Mouse (Mus musculus): ENCODE results near the gene Tmie. TPM values are rescaled to one million over a fixed set of nuclear protein-coding genes. Genes with fewer than 3 reads are reported as not detected.

Tmie gene
- polyA plus RNA-seq, 2 experiments: 0.52 to 0.85 TPM

DNA sequence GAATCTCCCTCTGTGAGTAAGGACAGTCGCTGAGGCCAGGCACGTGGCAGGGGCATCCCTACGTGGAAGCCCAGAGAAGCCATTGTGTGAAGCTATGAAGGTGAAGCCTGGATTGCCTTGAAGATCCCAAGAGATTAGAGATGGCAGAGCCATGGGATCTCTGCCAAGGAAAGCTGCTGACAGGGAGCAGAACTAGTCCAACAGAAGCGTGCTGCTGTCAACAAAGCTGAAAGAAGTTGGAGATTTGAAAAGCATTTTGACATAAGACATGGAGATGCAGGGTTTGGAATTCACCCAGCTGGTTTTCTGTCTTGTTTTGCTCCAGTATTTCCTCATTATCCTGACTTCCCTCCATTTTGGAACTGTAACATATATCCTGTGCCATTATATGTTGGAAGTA, 22.4 kb upstream of the Tmie start:
- ATAC-seq (ENCODE audit: low FRiP score, low read depth): no peak
- Histone ChIP-seq H3K4me2 (replicated peaks; ENCODE audit: low read depth, low read length, severe bottlenecking) (no peak overlapping the region), H3K9me3 (ENCODE audit: control insufficient read depth, low read length) (no peaks in the 10 kb centered on the region), H3K36me3 (ENCODE audit: control insufficient read depth, insufficient read depth, low read length) (no peaks in the 10 kb centered on the region), H3K27ac (replicated peaks; ENCODE audit: low read depth, low read length) (no peak overlapping the region), H3K9ac (ENCODE audit: low read depth, low read length, severe bottlenecking) (no peak overlapping the region), H3K4me3 (replicated peaks; ENCODE audit: low read length) (no peak overlapping the region), H3K27me3 (ENCODE audit: control insufficient read depth, insufficient read depth, low read length) (no peaks in the 10 kb centered on the region), H3K4me1 (ENCODE audit: control insufficient read depth, insufficient read depth, low read length) (no peaks in the 10 kb centered on the region)
- no peak for DNase-seq (ENCODE audit: low spot score)
- TF ChIP-seq POLR2A (IDR thresholded peaks at IDR 0.05; ENCODE audit: borderline replicate concordance, extremely low read depth, insufficient read depth, insufficient read length): no peak
- 91% methylated on average over 4 of the region's 4 CpGs for WGBS

DNA sequence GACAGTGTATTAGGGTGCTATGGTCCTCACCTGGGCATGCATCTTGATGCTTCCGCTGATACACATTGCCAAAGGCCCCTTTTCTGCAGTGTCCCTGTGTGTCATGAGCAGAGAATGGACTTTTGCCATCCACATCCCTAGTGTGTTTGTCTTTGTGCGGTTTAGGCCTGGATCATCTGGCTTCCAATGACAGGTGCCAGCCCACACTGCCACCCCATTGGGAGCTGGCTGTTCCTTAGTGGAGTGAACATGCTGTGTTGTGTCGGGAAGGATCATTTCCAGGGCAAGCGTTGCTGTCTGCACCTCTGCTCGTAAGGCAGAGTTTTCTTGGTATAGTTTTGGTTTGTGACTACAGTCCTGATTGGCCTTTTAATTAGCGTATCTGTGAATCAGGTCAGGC, 21.3 kb upstream of the Tmie start:
- no peak overlapping the region for H3K27ac ChIP-seq (replicated peaks; ENCODE audit: low read depth, low read length)
- no peaks in the 10 kb centered on the region for H3K4me1 ChIP-seq (ENCODE audit: control insufficient read depth, insufficient read depth, low read length)
- no peak overlapping the region for H3K4me3 ChIP-seq (replicated peaks; ENCODE audit: low read length)
- no peak for ATAC-seq (ENCODE audit: low FRiP score, low read depth)
- no peaks in the 10 kb centered on the region for H3K9me3 ChIP-seq (ENCODE audit: control insufficient read depth, low read length)
- no peaks in the 10 kb centered on the region for H3K36me3 ChIP-seq (ENCODE audit: control insufficient read depth, insufficient read depth, low read length)
- 87% methylated on average over 6 of the region's 6 CpGs for WGBS
- no peak for DNase-seq (ENCODE audit: low spot score)
- H3K27me3 ChIP-seq (ENCODE audit: control insufficient read depth, insufficient read depth, low read length): no peaks in the 10 kb centered on the region
- no peak for TF ChIP-seq POLR2A (IDR thresholded peaks at IDR 0.05; ENCODE audit: borderline replicate concordance, extremely low read depth, insufficient read depth, insufficient read length)
- H3K4me2 ChIP-seq (replicated peaks; ENCODE audit: low read depth, low read length, severe bottlenecking): no peak overlapping the region
- H3K9ac ChIP-seq (ENCODE audit: low read depth, low read length, severe bottlenecking): no peak overlapping the region

DNA sequence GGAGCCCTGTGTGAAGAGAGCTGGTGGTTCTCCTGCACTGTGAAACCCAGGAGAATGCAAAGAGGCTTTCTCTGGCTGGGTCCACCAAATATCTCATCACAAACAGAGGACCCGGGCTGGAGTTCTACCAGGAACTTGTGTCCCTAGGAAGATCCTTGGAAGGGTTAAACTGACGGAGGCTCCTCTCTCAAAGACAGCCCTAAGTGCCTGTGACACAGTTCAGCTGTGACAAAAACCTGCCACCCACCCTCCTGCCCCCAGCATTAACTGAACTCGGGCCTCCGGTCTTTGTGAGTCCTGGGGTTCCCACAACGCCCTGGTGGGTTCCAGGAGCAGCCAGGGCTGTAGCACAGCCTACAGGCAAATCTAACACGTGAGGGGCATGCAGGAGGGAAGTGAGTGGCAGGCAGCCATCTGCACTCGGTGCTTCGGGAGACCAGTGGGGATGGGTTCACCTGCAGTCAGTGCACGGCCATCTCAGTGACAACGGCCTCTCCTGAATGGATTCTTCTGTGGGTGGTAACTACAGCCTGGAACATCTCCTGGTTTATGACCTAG, 19.6 kb upstream of the Tmie start:
- no peaks in the 10 kb centered on the region for H3K27me3 ChIP-seq (ENCODE audit: control insufficient read depth, insufficient read depth, low read length)
- DNase-seq (ENCODE audit: low spot score): no peak
- no peaks in the 10 kb centered on the region for H3K4me1 ChIP-seq (ENCODE audit: control insufficient read depth, insufficient read depth, low read length)
- H3K9ac ChIP-seq (ENCODE audit: low read depth, low read length, severe bottlenecking): no peak overlapping the region
- no peak for ATAC-seq (ENCODE audit: low FRiP score, low read depth)
- no peak overlapping the region for H3K27ac ChIP-seq (replicated peaks; ENCODE audit: low read depth, low read length)
- H3K9me3 ChIP-seq (ENCODE audit: control insufficient read depth, low read length): no peaks in the 10 kb centered on the region
- H3K4me3 ChIP-seq (replicated peaks; ENCODE audit: low read length): no peak overlapping the region
- 56% methylated on average over 10 of the region's 10 CpGs for WGBS
- no peak overlapping the region for H3K4me2 ChIP-seq (replicated peaks; ENCODE audit: low read depth, low read length, severe bottlenecking)
- H3K36me3 ChIP-seq (ENCODE audit: control insufficient read depth, insufficient read depth, low read length): no peaks in the 10 kb centered on the region
- no peak for TF ChIP-seq POLR2A (IDR thresholded peaks at IDR 0.05; ENCODE audit: borderline replicate concordance, extremely low read depth, insufficient read depth, insufficient read length)

DNA sequence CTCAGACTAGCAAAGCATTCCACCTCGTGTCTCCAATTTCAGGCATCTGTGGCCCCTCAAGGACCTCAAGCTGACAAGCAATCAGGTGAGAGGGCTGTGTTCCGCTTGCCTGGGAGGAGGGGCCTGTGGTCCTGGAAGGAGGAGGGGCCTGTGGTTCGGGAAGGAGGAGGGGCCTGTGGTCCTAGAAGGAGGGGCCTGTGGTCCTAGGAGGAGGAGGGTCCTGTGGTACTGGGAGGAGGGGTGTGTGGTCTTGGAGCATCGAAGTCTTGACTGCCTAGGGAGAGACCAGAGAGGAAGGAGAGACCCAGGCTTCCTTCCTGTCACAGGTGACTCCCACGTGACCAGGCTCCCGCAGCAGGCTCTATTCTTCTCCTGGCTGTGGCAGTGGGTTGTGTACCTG, 16.7 kb upstream of the Tmie start:
- Histone ChIP-seq H3K4me1 (ENCODE audit: control insufficient read depth, insufficient read depth, low read length) (no peaks in the 10 kb centered on the region), H3K36me3 (ENCODE audit: control insufficient read depth, insufficient read depth, low read length) (no peaks in the 10 kb centered on the region), H3K9ac (ENCODE audit: low read depth, low read length, severe bottlenecking) (no peak overlapping the region), H3K27me3 (ENCODE audit: control insufficient read depth, insufficient read depth, low read length) (no peaks in the 10 kb centered on the region), H3K27ac (replicated peaks; ENCODE audit: low read depth, low read length) (no peak overlapping the region), H3K4me3 (replicated peaks; ENCODE audit: low read length) (no peak overlapping the region), H3K9me3 (ENCODE audit: control insufficient read depth, low read length) (no peaks in the 10 kb centered on the region), H3K4me2 (replicated peaks; ENCODE audit: low read depth, low read length, severe bottlenecking) (peak overlapping the region; percentile 23; the same call in 1 of the 2 replicates)
- ATAC-seq (ENCODE audit: low FRiP score, low read depth) (no peak), DNase-seq (ENCODE audit: low spot score) (no peak)
- no peak for TF ChIP-seq POLR2A (IDR thresholded peaks at IDR 0.05; ENCODE audit: borderline replicate concordance, extremely low read depth, insufficient read depth, insufficient read length)
- 5% methylated on average over 6 of the region's 6 CpGs for WGBS

DNA sequence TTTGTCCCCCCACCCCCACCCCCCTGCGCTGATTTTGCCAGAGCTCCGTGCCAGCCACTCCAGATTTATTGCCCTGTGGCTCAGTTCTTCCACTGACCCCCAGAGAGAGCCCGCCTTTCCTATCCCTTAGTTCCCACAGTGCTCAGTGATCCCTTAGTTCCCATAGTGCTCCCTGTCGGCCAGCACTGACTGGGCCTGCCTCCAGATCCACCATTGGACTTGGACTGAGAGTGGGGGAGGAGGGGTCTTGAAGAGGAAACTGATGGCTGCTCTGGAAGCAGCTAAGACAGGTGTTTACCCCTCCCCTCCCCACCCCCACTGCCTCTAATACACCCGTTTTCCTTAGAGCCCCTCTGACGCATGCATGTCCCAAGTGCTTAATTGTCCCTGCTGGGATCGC, 16.1 kb upstream of the Tmie start:
- Histone ChIP-seq H3K27ac (replicated peaks; ENCODE audit: low read depth, low read length) (no peak overlapping the region), H3K4me1 (ENCODE audit: control insufficient read depth, insufficient read depth, low read length) (no peaks in the 10 kb centered on the region), H3K36me3 (ENCODE audit: control insufficient read depth, insufficient read depth, low read length) (no peaks in the 10 kb centered on the region), H3K27me3 (ENCODE audit: control insufficient read depth, insufficient read depth, low read length) (no peaks in the 10 kb centered on the region), H3K4me2 (replicated peaks; ENCODE audit: low read depth, low read length, severe bottlenecking) (no peak overlapping the region), H3K4me3 (replicated peaks; ENCODE audit: low read length) (no peak overlapping the region), H3K9me3 (ENCODE audit: control insufficient read depth, low read length) (no peaks in the 10 kb centered on the region), H3K9ac (ENCODE audit: low read depth, low read length, severe bottlenecking) (no peak overlapping the region)
- DNase-seq (ENCODE audit: low spot score) (no peak), ATAC-seq (ENCODE audit: low FRiP score, low read depth) (no peak)
- no peak for TF ChIP-seq POLR2A (IDR thresholded peaks at IDR 0.05; ENCODE audit: borderline replicate concordance, extremely low read depth, insufficient read depth, insufficient read length)
- 7% methylated on average over 7 of the region's 7 CpGs for WGBS

DNA sequence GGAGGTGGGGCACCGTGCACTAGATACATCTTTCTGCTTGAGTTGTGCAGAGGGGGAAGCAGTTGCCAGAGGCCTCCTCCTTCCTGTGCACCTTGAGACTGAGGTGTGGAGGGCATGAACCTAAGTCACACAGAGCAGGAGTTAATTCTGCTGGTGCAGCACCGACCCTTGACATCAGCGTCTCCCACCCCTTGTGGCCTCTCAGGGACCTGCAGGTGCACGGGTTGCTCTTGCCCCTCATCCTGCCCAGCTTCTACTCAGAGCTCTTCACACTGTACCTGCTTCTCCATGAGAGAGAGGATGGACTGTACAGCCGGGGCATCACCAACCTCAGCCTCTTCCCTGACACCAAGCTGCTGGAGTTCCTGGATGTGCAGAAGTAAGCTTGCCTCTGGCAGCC, 15.6 kb upstream of the Tmie start:
- no peak for ATAC-seq (ENCODE audit: low FRiP score, low read depth)
- H3K4me3 ChIP-seq (replicated peaks; ENCODE audit: low read length): no peak overlapping the region
- no peak overlapping the region for H3K4me2 ChIP-seq (replicated peaks; ENCODE audit: low read depth, low read length, severe bottlenecking)
- H3K27ac ChIP-seq (replicated peaks; ENCODE audit: low read depth, low read length): no peak overlapping the region
- H3K9me3 ChIP-seq (ENCODE audit: control insufficient read depth, low read length): no peaks in the 10 kb centered on the region
- no peaks in the 10 kb centered on the region for H3K27me3 ChIP-seq (ENCODE audit: control insufficient read depth, insufficient read depth, low read length)
- no peaks in the 10 kb centered on the region for H3K4me1 ChIP-seq (ENCODE audit: control insufficient read depth, insufficient read depth, low read length)
- H3K36me3 ChIP-seq (ENCODE audit: control insufficient read depth, insufficient read depth, low read length): no peaks in the 10 kb centered on the region
- TF ChIP-seq POLR2A (IDR thresholded peaks at IDR 0.05; ENCODE audit: borderline replicate concordance, extremely low read depth, insufficient read depth, insufficient read length): no peak
- WGBS: 39% methylated on average over 5 of the region's 5 CpGs
- DNase-seq (ENCODE audit: low spot score): no peak
- H3K9ac ChIP-seq (ENCODE audit: low read depth, low read length, severe bottlenecking): no peak overlapping the region

All from limb, embryonic 14.5 days (tissue).